Mouse (Mus musculus) stomach, embryonic 15.5 days (tissue): ENCODE measurements around the gene Gab2. TPM values are rescaled to one million over a fixed set of nuclear protein-coding genes. Genes with fewer than 3 reads are reported as not detected.

Experiments
- ATAC-seq: fragments of 200-750 bp; cut with Nextera tagmentation; 2 replicates; pipeline ENCODE4 v1.8.0; 2017; ENCODE audit warnings: low read depth, moderate number of reproducible peaks, moderate TSS enrichment; ENCODE audit not compliant: insufficient read depth, low FRiP score
- H3K27ac ChIP-seq: fragments of 300-500 bp; sonication (generic); 2 replicates; pipeline ENCODE4 v1.5.1; 2015; ENCODE audit warnings: mild to moderate bottlenecking, inconsistent platforms
- H3K27me3 ChIP-seq: fragments of 300-500 bp; sonication (generic); replicated peaks from 2 replicates; pipeline ENCODE4 v1.6.1; 2015; ENCODE audit warnings: inconsistent platforms
- H3K36me3 ChIP-seq: fragments of 300-500 bp; sonication (generic); 2 replicates; pipeline ENCODE4 v1.6.1; 2015; ENCODE audit warnings: inconsistent platforms
- H3K4me1 ChIP-seq: fragments of 300-500 bp; sonication (generic); 2 replicates; pipeline ENCODE4 v1.6.1; 2015; ENCODE audit warnings: inconsistent platforms
- H3K4me2 ChIP-seq: fragments of 300-500 bp; sonication (generic); 2 replicates; pipeline ENCODE4 v1.6.1; 2015; ENCODE audit warnings: mild to moderate bottlenecking, inconsistent platforms
- H3K4me3 ChIP-seq: fragments of 300-500 bp; sonication (generic); replicated peaks from 2 replicates; pipeline ENCODE4 v1.5.1; 2015; ENCODE audit warnings: inconsistent platforms
- H3K9ac ChIP-seq: fragments of 300-500 bp; sonication (generic); 2 replicates; pipeline ENCODE4 v1.6.1; 2015; ENCODE audit warnings: inconsistent platforms
- H3K9me3 ChIP-seq: fragments of 300-500 bp; sonication (generic); 2 replicates; pipeline ENCODE4 v1.6.1; 2016; ENCODE audit warnings: inconsistent platforms
- WGBS: fragments of 180-500 bp; shearing (Covaris S2); methylation state at CpG from one replicate; pipeline ENCODE4 v1.1.7; 2015; 5-methylcytosine and 5-hydroxymethylcytosine counted together
- polyA plus RNA-seq: library from polyadenylated mRNA; unstranded; fragments of >200 nt; fragmentation: Nextera tagmentation; extraction: Ambion mirVana; gene quantifications from 2 replicates; pipeline ENCODE4 v1.2.1, GENCODE M21; 2015

The Gab2 gene
- polyA plus RNA-seq, 1 experiment from 2014 or later: 7.5 TPM

GRCm38 (mm10) chr7:97350891-97351290 lies 269.5 kb downstream of the Gab2 start:
- H3K9ac ChIP-seq: no peak overlapping the region
- no peaks in the 10 kb centered on the region for H3K9me3 ChIP-seq
- H3K4me3 ChIP-seq: no peak overlapping the region
- H3K36me3 ChIP-seq: no peaks in the 10 kb centered on the region
- H3K4me2 ChIP-seq: no peak overlapping the region
- ATAC-seq: no peak
- peaks cover 5% of the 10 kb centered on the region; the same call in 1 of the 2 replicates for H3K4me1 ChIP-seq
- H3K27ac ChIP-seq: no peak overlapping the region
- H3K27me3 ChIP-seq: no peaks in the 10 kb centered on the region
- whole genome bisulfite sequencing: 85% methylated on average over 5 of the region's 5 CpGs

GRCm38 (mm10) chr7:97351792-97352513 lies 270.6 kb downstream of the Gab2 start:
- WGBS: 84% methylated on average over 11 of the region's 11 CpGs
- ATAC-seq: no peak
- no peaks in the 10 kb centered on the region for H3K27me3 ChIP-seq
- no peak overlapping the region for H3K9ac ChIP-seq
- peaks cover 5% of the 10 kb centered on the region; the same call in 1 of the 2 replicates for H3K4me1 ChIP-seq
- no peak overlapping the region for H3K27ac ChIP-seq
- H3K36me3 ChIP-seq: no peaks in the 10 kb centered on the region
- no peak overlapping the region for H3K4me3 ChIP-seq
- H3K4me2 ChIP-seq: no peak overlapping the region
- no peaks in the 10 kb centered on the region for H3K9me3 ChIP-seq

GRCm38 (mm10) chr7:97353356-97353755 lies 272.0 kb downstream of the Gab2 start:
- 78% methylated on average over 6 of the region's 6 CpGs for WGBS

GRCm38 (mm10) chr7:97355068-97355841 lies 273.9 kb downstream of the Gab2 start:
- Histone ChIP-seq H3K4me2 (no peak overlapping the region), H3K4me1 (peaks cover 5% of the 10 kb centered on the region; the same call in 1 of the 2 replicates), H3K4me3 (no peak overlapping the region), H3K9ac (no peak overlapping the region), H3K36me3 (no peaks in the 10 kb centered on the region), H3K9me3 (no peaks in the 10 kb centered on the region), H3K27ac (0 out of 2 replicates have a peak overlapping the region, but pooled peaks have one; percentile 21), H3K27me3 (no peaks in the 10 kb centered on the region)
- 39% methylated on average over 13 of the region's 13 CpGs for WGBS
- peak; percentile 6; the same call in 1 of the 2 replicates for ATAC-seq

More at GRCm38 (mm10) chr7:97353356-97353755, 272.0 kb downstream of the Gab2 start:
- Histone ChIP-seq H3K4me2 (no peak overlapping the region), H3K27me3 (no peaks in the 10 kb centered on the region), H3K9me3 (no peaks in the 10 kb centered on the region), H3K9ac (no peak overlapping the region), H3K27ac (no peak overlapping the region), H3K4me1 (peaks cover 5% of the 10 kb centered on the region; the same call in 1 of the 2 replicates), H3K36me3 (no peaks in the 10 kb centered on the region), H3K4me3 (no peak overlapping the region)
- no peak for ATAC-seq

- Histone ChIP-seq H3K4me1 (peaks cover 5% of the 10 kb centered on the region; the same call in 1 of the 2 replicates), H3K36me3 (no peaks in the 10 kb centered on the region), H3K27ac (no peak overlapping the region), H3K9me3 (no peaks in the 10 kb centered on the region), H3K4me3 (no peak overlapping the region), H3K4me2 (no peak overlapping the region), H3K9ac (no peak overlapping the region), H3K27me3 (no peaks in the 10 kb centered on the region)
- WGBS: 52% methylated on average over 5 of the region's 5 CpGs
- no peak for ATAC-seq
Measured at GRCm38 (mm10) chr7:97356253-97356652, 274.9 kb downstream of the Gab2 start.

GRCm38 (mm10) chr7:97356875-97357276 lies 275.5 kb downstream of the Gab2 start:
- Histone ChIP-seq H3K27me3 (no peaks in the 10 kb centered on the region), H3K4me3 (no peak overlapping the region), H3K9me3 (no peaks in the 10 kb centered on the region), H3K9ac (no peak overlapping the region), H3K36me3 (no peaks in the 10 kb centered on the region), H3K4me2 (no peak overlapping the region), H3K27ac (no peak overlapping the region), H3K4me1 (peaks cover 5% of the 10 kb centered on the region; the same call in 1 of the 2 replicates)
- WGBS: 64% methylated on average over 5 of the region's 5 CpGs
- no peak for ATAC-seq

- no peak overlapping the region for H3K9ac ChIP-seq
- H3K36me3 ChIP-seq: no peaks in the 10 kb centered on the region
- no peak overlapping the region for H3K4me3 ChIP-seq
- peaks cover 5% of the 10 kb centered on the region; the same call in 1 of the 2 replicates for H3K4me1 ChIP-seq
- H3K4me2 ChIP-seq: no peak overlapping the region
- no peaks in the 10 kb centered on the region for H3K27me3 ChIP-seq
- 65% methylated on average over 3 of the region's 3 CpGs for WGBS
- ATAC-seq: no peak
- H3K9me3 ChIP-seq: no peaks in the 10 kb centered on the region
- no peak overlapping the region for H3K27ac ChIP-seq
Measured at GRCm38 (mm10) chr7:97357840-97358239, 276.5 kb downstream of the Gab2 start.

GRCm38 (mm10) chr7:97358347-97358746 lies 277.0 kb downstream of the Gab2 start:
- H3K4me2 ChIP-seq: no peak overlapping the region
- H3K4me3 ChIP-seq: no peak overlapping the region
- ATAC-seq: no peak
- no peaks in the 10 kb centered on the region for H3K27me3 ChIP-seq
- H3K27ac ChIP-seq: no peak overlapping the region
- 76% methylated on average over 4 of the region's 4 CpGs for WGBS
- no peaks in the 10 kb centered on the region for H3K9me3 ChIP-seq
- no peaks in the 10 kb centered on the region for H3K36me3 ChIP-seq
- H3K4me1 ChIP-seq: peaks cover 5% of the 10 kb centered on the region; the same call in 1 of the 2 replicates
- no peak overlapping the region for H3K9ac ChIP-seq

Other genes with a start within 250 kb of the Gab2 start
- gene Nars2, start 130.1 kb upstream of the Gab2 start, polyA plus RNA-seq: 22.8 and 23.1 TPM in 2 replicates